Mouse (Mus musculus) splenic B cell, adult 2 months (primary cell): ENCODE measurements at regions not wholly inside any gene's neighbourhood (a gene's known extent, or its start where the extent isn't known, plus 50 kb on each side); places are given as distances from the start of the nearest gene placed in this dataset.

Source experiments
- DNase-seq: peaks from one replicate; pipeline ENCODE4 v3.0.0-alpha.2; 2011; ENCODE audit warnings: low read depth, low spot score
- H3K27me3 ChIP-seq: 2 replicates; pipeline ENCODE4 v1.6.1; 2012; ENCODE audit warnings: mild to moderate bottlenecking, low read length, moderate library complexity, mixed read lengths; ENCODE audit not compliant: control insufficient read depth, poor library complexity, insufficient read depth, severe bottlenecking
- H3K36me3 ChIP-seq: 2 replicates; pipeline ENCODE4 v1.6.1; 2012; ENCODE audit warnings: mild to moderate bottlenecking, low read length, moderate library complexity, mixed read lengths; ENCODE audit not compliant: control insufficient read depth, poor library complexity, insufficient read depth, severe bottlenecking

- no peaks in the 10 kb centered on the region for H3K36me3 ChIP-seq
Measured at GRCm38 (mm10) chr10:9069608-9070190, 183.8 kb upstream of the Sash1 start.

DNA sequence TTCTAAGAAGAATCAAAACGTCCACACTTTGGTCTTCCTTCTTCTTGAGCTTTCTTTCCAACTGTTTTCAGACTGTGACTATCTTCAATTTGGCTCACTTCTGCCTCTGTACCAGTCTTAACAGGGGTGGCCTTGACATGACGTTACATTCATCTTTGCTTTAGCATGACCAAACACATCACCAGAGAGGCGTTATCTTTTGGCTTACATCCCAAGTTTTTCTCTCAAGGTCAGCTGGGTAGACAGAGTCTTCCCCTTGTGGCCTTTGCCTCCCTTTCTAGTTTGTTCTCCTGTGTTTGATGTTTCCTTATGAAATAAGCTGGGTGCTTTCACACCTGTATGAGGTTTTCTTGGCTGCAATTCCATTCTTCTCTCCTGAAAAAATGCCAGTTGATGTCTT lies 180.7 kb upstream of the Sash1 start:
- Histone ChIP-seq H3K36me3 (no peaks in the 10 kb centered on the region), H3K27me3 (no peaks in the 10 kb centered on the region)
- DNase-seq, result no peak

More at GRCm38 (mm10) chr10:9069608-9070190, 183.8 kb upstream of the Sash1 start:
- H3K27me3 ChIP-seq, result no peaks in the 10 kb centered on the region
- no peak for DNase-seq

DNA sequence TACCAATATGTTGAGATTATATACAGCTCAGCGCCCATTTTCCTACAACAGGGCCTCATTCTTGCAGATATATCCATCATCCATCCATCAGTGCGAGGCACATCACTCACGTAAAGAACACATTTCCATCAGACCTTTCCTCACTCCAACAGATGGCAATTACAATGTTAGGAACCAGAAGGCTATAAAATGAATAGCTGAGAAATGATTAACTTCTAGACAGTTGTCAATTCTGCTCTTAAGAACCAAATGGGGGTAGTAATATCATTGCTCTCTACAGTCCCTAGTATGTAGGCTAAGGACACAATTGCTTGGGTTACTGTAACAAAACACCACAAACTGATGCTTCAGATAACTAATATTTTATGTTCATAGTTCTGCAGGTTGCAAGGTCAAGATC lies 176.1 kb upstream of the Sash1 start:
- Histone ChIP-seq H3K36me3 (no peaks in the 10 kb centered on the region), H3K27me3 (no peaks in the 10 kb centered on the region)
- no peak for DNase-seq

GRCm38 (mm10) chr10:9055274-9055673 lies 169.4 kb upstream of the Sash1 start:
- Histone ChIP-seq H3K36me3 (no peaks in the 10 kb centered on the region), H3K27me3 (no peaks in the 10 kb centered on the region)
- no peak for DNase-seq

- Histone ChIP-seq H3K27me3 (no peaks in the 10 kb centered on the region), H3K36me3 (no peaks in the 10 kb centered on the region)
- DNase-seq, result no peak
Measured at GRCm38 (mm10) chr10:9053371-9053770, 167.5 kb upstream of the Sash1 start.

DNA sequence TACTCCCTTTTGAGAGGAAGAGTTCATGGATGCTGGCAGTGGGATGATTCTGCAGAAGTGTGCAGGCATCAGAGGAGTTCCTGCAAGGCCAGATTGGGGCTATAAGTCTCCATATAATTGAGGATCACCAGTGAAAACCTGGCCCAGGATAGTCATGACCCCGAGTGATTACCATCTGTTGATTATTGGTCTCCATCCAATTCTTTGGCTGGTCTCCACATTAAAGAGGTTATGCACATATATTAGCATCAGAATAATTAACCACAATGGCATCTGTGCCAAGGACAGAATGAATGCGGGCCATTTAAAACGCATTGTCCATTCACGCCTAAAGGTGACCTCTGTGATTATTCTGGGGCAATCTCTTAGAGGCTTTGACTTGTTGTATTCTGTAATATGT lies 161.5 kb upstream of the Sash1 start:
- no peak for DNase-seq
- no peaks in the 10 kb centered on the region for H3K36me3 ChIP-seq
- H3K27me3 ChIP-seq, result no peaks in the 10 kb centered on the region

- no peaks in the 10 kb centered on the region for H3K36me3 ChIP-seq
- DNase-seq, result no peak
- H3K27me3 ChIP-seq, result no peaks in the 10 kb centered on the region
Measured at GRCm38 (mm10) chr10:9044746-9045370, 159.0 kb upstream of the Sash1 start.

DNA sequence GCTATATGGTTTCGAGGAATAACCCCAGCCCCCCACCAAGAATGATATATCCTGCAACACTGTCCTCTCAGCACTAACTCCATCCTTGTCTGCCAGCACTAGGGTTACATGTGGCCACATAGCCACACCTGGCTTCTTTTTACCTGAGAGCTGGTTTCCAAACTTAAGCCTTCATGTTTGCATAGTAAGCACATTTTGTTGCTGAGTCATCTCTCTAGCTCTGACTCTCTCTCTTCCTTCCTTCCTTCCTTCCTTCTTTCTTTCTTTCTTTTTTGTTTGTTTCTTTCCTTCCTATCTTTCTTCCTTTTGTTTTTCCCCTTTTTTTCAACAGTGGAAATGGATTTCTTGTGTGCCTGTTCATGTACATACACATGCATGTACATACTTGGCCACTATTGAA lies 157.6 kb upstream of the Sash1 start:
- H3K27me3 ChIP-seq, result no peaks in the 10 kb centered on the region
- no peak for DNase-seq
- no peaks in the 10 kb centered on the region for H3K36me3 ChIP-seq

GRCm38 (mm10) chr10:9030486-9030885 lies 144.6 kb upstream of the Sash1 start:
- DNase-seq, result no peak
- Histone ChIP-seq H3K36me3 (no peaks in the 10 kb centered on the region), H3K27me3 (no peaks in the 10 kb centered on the region)

GRCm38 (mm10) chr10:9029506-9029905 lies 143.6 kb upstream of the Sash1 start:
- no peaks in the 10 kb centered on the region for H3K36me3 ChIP-seq
- no peaks in the 10 kb centered on the region for H3K27me3 ChIP-seq
- DNase-seq, result no peak

DNA sequence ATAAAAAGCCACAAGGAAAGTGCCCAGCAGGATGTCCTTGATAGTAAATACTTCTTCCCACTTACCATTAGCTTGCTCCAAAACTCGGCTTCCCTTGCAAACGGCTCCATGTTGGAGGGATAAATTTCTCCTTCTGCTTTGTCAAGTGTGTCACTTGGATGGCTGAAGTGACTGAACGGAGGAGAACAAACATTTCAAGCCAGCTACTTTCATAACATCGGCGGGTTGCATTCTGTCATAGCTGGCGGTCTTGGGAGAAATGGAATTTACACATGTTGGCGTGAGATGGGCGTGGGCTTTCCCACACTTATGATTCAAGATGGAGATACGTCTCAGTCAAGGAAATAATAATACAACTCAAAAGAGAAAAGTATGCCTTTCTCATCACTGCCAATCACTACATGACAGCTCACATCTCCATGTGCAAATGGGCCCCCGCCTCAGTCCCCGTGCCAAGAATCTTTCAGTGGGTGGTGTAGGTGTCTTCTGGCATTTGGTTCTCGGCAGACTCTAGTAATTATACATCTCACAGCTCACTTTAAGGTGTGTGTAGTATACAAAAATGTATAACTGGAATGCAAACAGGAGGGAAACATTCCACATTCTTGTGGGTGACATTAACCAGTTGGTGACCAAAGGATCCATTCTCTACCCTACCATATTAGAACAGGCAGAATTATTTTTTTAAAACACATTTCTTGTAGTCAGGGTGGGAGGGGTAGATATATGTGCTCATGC lies 141.4 kb upstream of the Sash1 start:
- no peaks in the 10 kb centered on the region for H3K27me3 ChIP-seq
- DNase-seq, result no peak
- no peaks in the 10 kb centered on the region for H3K36me3 ChIP-seq

DNA sequence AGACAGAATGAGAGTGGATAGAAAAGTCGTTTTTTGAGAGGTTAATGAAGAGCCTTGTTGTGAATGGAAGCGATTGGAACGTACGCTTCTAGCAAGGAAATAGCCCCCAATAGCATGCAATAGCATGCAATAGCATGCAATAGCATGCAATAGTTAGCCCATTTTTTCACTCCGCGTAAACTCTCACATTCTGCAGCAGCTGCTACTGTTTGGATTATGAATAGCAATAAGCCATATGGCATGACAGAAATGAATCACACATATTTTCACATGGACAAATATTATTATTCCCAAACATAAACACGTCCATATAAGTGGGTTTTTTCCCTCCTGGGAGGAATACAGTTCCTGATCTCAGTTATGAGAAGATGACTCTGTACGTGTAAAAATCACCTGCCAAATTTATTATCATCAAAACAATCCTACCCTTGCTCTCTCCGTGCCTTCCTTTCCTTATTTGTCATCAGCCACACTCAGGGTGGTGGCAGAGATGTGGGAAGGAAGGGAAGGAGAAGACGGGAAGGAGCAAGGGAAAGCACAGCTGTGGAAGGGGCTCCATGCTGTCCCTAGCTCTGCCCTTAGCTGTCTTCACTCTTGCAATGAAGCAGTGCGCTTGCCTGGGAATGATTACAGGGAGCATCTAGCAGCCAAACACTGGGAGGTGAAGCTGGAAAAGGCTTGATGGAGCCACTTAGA lies 129.1 kb upstream of the Sash1 start:
- no peaks in the 10 kb centered on the region for H3K27me3 ChIP-seq
- no peaks in the 10 kb centered on the region for H3K36me3 ChIP-seq
- DNase-seq, result no peak

DNA sequence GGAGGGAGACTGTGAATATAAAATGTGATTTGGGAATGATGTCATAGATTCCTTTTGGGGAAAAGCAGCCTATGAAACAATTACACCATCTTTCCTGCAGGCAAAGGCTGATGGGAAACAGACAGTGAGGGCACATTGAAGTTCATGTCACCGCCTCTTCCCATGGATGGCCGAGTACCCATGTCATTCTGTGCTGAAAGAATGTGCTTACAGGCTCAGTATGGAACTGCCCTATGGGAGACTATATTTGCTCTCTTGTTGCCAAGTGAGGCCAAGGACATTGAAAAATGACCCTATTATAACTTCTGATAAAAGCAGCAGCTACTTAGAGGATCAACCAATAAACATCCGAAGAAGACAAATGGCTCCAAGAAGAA lies 127.7 kb upstream of the Sash1 start:
- DNase-seq, result no peak
- Histone ChIP-seq H3K27me3 (no peaks in the 10 kb centered on the region), H3K36me3 (no peaks in the 10 kb centered on the region)

DNA sequence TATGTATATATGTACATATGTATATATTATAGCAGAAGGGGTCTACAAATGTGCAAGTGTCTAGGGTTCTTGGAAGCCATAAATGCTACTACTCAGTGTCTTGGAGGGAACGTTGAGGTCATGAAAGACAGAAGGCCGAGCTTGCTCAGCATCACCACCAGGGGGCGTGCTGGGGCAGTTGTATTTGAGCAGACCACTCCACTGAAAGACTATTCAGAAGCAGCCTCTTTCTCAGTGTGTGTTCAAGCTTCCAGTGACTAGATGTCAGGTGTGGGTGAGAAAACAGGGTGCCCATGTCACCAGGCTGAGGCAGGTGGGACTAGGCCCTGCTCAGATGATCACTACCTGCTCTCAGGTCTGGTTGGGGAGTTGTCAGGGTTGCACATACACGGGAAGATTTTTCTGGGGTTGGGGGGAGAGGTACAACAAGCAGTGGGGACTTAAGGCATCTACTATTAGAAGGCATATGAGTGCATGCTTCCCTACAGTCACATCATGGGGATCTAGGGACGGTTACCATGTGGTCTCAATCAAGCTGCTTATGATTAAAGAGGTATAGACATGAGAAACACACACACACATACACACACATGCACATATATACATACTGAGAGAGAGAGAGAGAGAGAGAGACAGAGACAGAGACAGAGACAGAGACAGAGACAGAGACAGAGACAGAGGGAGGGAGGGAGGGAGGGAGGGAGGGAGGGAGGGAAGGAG lies 127.1 kb upstream of the Sash1 start:
- DNase-seq, result peak; percentile 50
- H3K27me3 ChIP-seq, result no peaks in the 10 kb centered on the region
- no peaks in the 10 kb centered on the region for H3K36me3 ChIP-seq
